Mouse (Mus musculus) cerebellum, adult 2 months (tissue): ENCODE results near the gene Aff3.

Experiments used
- CTCF ChIP-seq: fragments of 200-500 bp; IDR thresholded peaks from 2 replicates; pipeline ENCODE4 v1.5.1; 2011; ENCODE audit warnings: low read depth, mild to moderate bottlenecking, control low read depth, low read length, moderate library complexity, borderline replicate concordance; ENCODE audit not compliant: insufficient read depth
- POLR2A ChIP-seq: fragments of 200-500 bp; IDR thresholded peaks from 2 replicates; pipeline ENCODE4 v1.6.1; 2011; ENCODE audit warnings: low read length, control low read depth, borderline replicate concordance; ENCODE audit not compliant: insufficient read depth

- TF ChIP-seq CTCF: no peak
- TF ChIP-seq POLR2A: no peak
Measured at GRCm38 (mm10) chr1:38390886-38391249, 273.9 kb downstream of the Aff3 start.
